Mouse (Mus musculus) myocyte (in vitro differentiated cells): Measurements from ENCODE around the gene Scamp4.

Experiments
- E2F4 ChIP-seq: IDR thresholded peaks from one replicate; pipeline ENCODE4 v1.6.1; 2011; ENCODE audit warnings: mild to moderate bottlenecking, control low read depth, moderate library complexity; ENCODE audit not compliant: insufficient read depth
- MYOD1 ChIP-seq, 3 experiments: IDR thresholded peaks; one replicate each; pipeline ENCODE4 v1.6.1; 2011; ENCODE audit warnings: control low read depth in 2 of 3, low read depth in 2 of 3, mild to moderate bottlenecking in 2 of 3, moderate library complexity in 1 of 3; ENCODE audit not compliant: insufficient read length in 2 of 3, control insufficient read depth in 1 of 3
- MYOG ChIP-seq, 3 experiments: IDR thresholded peaks; one replicate each; pipeline ENCODE4 v1.6.1; 2011; ENCODE audit warnings: control low read depth in 2 of 3, low read depth in 2 of 3, mild to moderate bottlenecking in 2 of 3; ENCODE audit not compliant: insufficient read length in 2 of 3, control insufficient read depth in 1 of 3, insufficient read depth in 1 of 3
- POLR2A ChIP-seq: IDR thresholded peaks from one replicate; pipeline ENCODE4 v1.6.1; 2011; ENCODE audit warnings: low read depth, mild to moderate bottlenecking, control low read depth, moderate library complexity; ENCODE audit not compliant: insufficient read length
- POLR2AphosphoS2 ChIP-seq: IDR thresholded peaks from one replicate; pipeline ENCODE4 v1.6.1; 2011; ENCODE audit warnings: low read depth, control low read depth; ENCODE audit not compliant: insufficient read length
- REST ChIP-seq: IDR thresholded peaks from one replicate; pipeline ENCODE4 v1.6.1; 2011; ENCODE audit warnings: mild to moderate bottlenecking, control low read depth, moderate library complexity; ENCODE audit not compliant: insufficient read depth, insufficient read length
- TCF12 ChIP-seq: IDR thresholded peaks from one replicate; pipeline ENCODE4 v1.6.1; 2011; ENCODE audit warnings: mild to moderate bottlenecking, control low read depth; ENCODE audit not compliant: poor library complexity, insufficient read depth, severe bottlenecking
- USF1 ChIP-seq: IDR thresholded peaks from one replicate; pipeline ENCODE4 v1.6.1; 2011; ENCODE audit warnings: low read depth, mild to moderate bottlenecking, control low read depth, moderate library complexity

GRCm38 (mm10) chr10:80586407-80587304 lies 16.0 kb upstream of the Scamp4 start:
- TF ChIP-seq REST (no peak), POLR2A (no peak), E2F4 (no peak), MYOG (IDR thresholded peaks at IDR 0.05; ENCODE audit: control insufficient read depth in 1 of 3, insufficient read depth in 1 of 3, insufficient read length in 2 of 3, low read depth in 2 of 3) (no peak), POLR2AphosphoS2 (no peak), MYOD1 (IDR thresholded peaks at IDR 0.05; ENCODE audit: control insufficient read depth in 1 of 3, insufficient read length in 2 of 3, low read depth in 2 of 3) (no peak), TCF12 (no peak), USF1 (no peak)
